Mouse (Mus musculus) thymus, adult 2 months (tissue): ENCODE measurements around the gene Cldn2.

Experiments
- CTCF ChIP-seq: fragments of 200-500 bp; IDR thresholded peaks from 2 replicates; pipeline ENCODE4 v1.5.1; 2012; ENCODE audit warnings: mild to moderate bottlenecking, control low read depth, low read length, moderate library complexity, borderline replicate concordance; ENCODE audit not compliant: control insufficient read depth, poor library complexity, insufficient read depth; ENCODE audit errors: extremely low read depth
- POLR2A ChIP-seq: fragments of 200-500 bp; IDR thresholded peaks from 2 replicates; pipeline ENCODE4 v1.6.1; 2012; ENCODE audit warnings: mild to moderate bottlenecking, low read length, control low read depth, moderate library complexity; ENCODE audit not compliant: control insufficient read depth, poor library complexity, insufficient read depth; ENCODE audit errors: extremely low read depth

- no peak for TF ChIP-seq CTCF
- TF ChIP-seq POLR2A = no peak
Measured at GRCm38 (mm10) chrX:139769975-139770637, 30.5 kb upstream of the Cldn2 start.
